Mouse (Mus musculus): ENCODE data around the gene Tnfsf4. TPM values are rescaled to one million over a fixed set of nuclear protein-coding genes. Genes with fewer than 3 reads are reported as not detected.

Gene Tnfsf4
- total and polyA plus RNA-seq, 2 experiments: not detected

DNA sequence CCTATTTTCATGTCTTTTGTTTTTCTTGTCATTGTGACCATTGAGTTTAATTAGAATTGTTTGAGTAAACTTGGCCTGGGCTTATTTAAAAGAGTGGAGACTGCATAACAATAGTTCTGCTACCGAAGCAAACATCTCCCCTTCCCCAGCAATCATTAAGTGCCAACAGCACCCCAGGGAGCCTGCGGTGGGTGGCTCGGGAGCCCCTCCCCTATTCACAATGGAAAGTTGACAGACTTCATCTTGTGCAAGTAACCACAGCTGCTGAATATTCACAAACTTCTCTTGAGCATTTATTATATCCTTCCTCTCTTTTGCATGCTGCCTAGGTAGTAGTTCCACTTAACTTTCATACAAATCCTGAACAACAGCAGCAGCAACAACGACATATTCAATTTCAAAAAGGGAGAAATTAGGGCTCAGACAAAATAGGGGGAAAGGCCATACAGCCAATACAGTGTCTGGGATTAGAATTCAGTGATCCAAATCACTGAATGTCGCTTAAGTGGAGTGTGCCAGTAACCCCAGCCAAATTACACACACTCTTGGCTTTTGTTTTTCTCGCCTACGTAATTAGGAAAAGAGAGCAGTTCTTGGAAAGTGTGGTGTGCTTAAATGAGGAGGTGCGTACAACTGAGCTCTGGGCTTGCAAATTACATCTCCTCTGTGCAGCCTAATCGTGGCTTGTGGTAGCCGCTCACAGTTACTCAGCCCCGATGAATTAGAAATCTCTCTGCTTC lies 15.4 kb upstream of the Tnfsf4 start:
- Histone ChIP-seq H3K79me2 (ENCODE audit: control insufficient read depth, insufficient read depth, low read length) (no peaks in the 10 kb centered on the region), H3K9ac (ENCODE audit: low read depth, low read length) (no peak overlapping the region), H3K36me3 (ENCODE audit: control insufficient read depth, insufficient read depth, low read length) (no peaks in the 10 kb centered on the region), H3K4me1 (ENCODE audit: control insufficient read depth, insufficient read depth, low read length) (peaks cover 14% of the 10 kb centered on the region), H3K27ac (replicated peaks; ENCODE audit: insufficient read depth, low read depth, low read length) (no peak overlapping the region; the same call in 1 of the 2 replicates), H3K27me3 (ENCODE audit: control insufficient read depth, insufficient read depth, low read length) (no peaks in the 10 kb centered on the region; the same call in 1 of the 2 replicates), H3K4me3 (ENCODE audit: insufficient read depth, low read depth, low read length) (no peak overlapping the region)
- DNase-seq (ENCODE audit: extremely low read depth, low read depth, low spot score): peak; percentile 94
- TF ChIP-seq CTCF (IDR thresholded peaks at IDR 0.05; ENCODE audit: low read depth, low read length) (no peak), POLR2A (IDR thresholded peaks at IDR 0.05; ENCODE audit: extremely low read depth, insufficient read depth, low read length) (no peak)
- 12% methylated on average over 11 of the region's 11 CpGs for WGBS

DNA sequence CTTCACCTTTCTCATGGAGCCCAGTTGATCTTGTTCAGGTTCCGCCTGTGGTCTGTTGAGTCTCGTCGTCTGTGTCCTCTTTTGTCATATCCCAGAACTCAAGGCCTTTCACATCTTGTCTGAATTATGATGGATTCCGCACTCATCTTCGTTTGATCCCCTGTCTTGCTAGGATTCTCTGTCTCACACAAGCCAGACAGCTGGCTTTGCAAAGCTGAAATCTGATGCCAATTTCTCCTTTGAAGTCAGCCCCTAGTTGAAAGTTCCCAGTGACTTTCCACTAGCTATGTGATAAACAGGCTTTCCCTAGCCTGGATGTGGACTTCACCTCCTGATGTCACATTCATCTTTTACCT lies 14.8 kb upstream of the Tnfsf4 start:
- peaks cover 14% of the 10 kb centered on the region for H3K4me1 ChIP-seq (ENCODE audit: control insufficient read depth, insufficient read depth, low read length)
- TF ChIP-seq POLR2A (IDR thresholded peaks at IDR 0.05; ENCODE audit: extremely low read depth, insufficient read depth, low read length) (no peak), CTCF (IDR thresholded peaks at IDR 0.05; ENCODE audit: low read depth, low read length) (no peak)
- H3K27me3 ChIP-seq (ENCODE audit: control insufficient read depth, insufficient read depth, low read length): no peaks in the 10 kb centered on the region; the same call in 1 of the 2 replicates
- no peaks in the 10 kb centered on the region for H3K79me2 ChIP-seq (ENCODE audit: control insufficient read depth, insufficient read depth, low read length)
- H3K9ac ChIP-seq (ENCODE audit: low read depth, low read length): no peak overlapping the region
- H3K27ac ChIP-seq (replicated peaks; ENCODE audit: insufficient read depth, low read depth, low read length): no peak overlapping the region
- no peak for DNase-seq (ENCODE audit: extremely low read depth, low read depth, low spot score)
- H3K4me3 ChIP-seq (ENCODE audit: insufficient read depth, low read depth, low read length): no peak overlapping the region
- WGBS: 31% methylated on average over 5 of the region's 5 CpGs
- H3K36me3 ChIP-seq (ENCODE audit: control insufficient read depth, insufficient read depth, low read length): no peaks in the 10 kb centered on the region

DNA sequence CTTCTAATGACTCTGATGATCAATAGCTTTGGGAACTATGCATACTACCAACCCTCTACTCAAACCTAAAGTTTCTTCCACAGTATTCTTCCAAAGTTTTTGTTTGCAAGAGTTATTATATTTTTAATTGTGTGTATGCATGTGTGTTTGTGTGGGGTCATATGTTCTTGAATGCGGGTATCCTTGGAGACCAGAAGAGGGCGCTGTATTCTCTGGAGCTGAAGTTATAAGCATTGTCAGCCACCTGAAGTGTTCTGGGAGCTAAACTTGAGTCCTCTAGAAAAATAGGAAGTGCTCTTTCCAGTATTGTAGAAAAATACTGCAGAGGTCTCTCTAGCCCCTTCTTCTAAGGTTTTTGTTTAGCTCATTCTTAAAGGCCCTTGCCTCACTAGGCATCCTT lies 5.1 kb upstream of the Tnfsf4 start:
- H3K4me1 ChIP-seq (ENCODE audit: control insufficient read depth, insufficient read depth, low read length): no peaks in the 10 kb centered on the region
- H3K27me3 ChIP-seq (ENCODE audit: control insufficient read depth, insufficient read depth, low read length): 0 out of 2 replicates have a peak, but pooled peaks cover 3% of the 10 kb centered on the region
- no peak overlapping the region for H3K9ac ChIP-seq (ENCODE audit: low read depth, low read length)
- no peaks in the 10 kb centered on the region for H3K79me2 ChIP-seq (ENCODE audit: control insufficient read depth, insufficient read depth, low read length)
- WGBS: 65% methylated on average over 2 of the region's 2 CpGs
- H3K4me3 ChIP-seq (ENCODE audit: insufficient read depth, low read depth, low read length): no peak overlapping the region
- TF ChIP-seq POLR2A (IDR thresholded peaks at IDR 0.05; ENCODE audit: extremely low read depth, insufficient read depth, low read length): no peak
- no peak for TF ChIP-seq CTCF (IDR thresholded peaks at IDR 0.05; ENCODE audit: low read depth, low read length)
- H3K36me3 ChIP-seq (ENCODE audit: control insufficient read depth, insufficient read depth, low read length): no peaks in the 10 kb centered on the region
- no peak for DNase-seq (ENCODE audit: extremely low read depth, low read depth, low spot score)
- no peak overlapping the region for H3K27ac ChIP-seq (replicated peaks; ENCODE audit: insufficient read depth, low read depth, low read length)

DNA sequence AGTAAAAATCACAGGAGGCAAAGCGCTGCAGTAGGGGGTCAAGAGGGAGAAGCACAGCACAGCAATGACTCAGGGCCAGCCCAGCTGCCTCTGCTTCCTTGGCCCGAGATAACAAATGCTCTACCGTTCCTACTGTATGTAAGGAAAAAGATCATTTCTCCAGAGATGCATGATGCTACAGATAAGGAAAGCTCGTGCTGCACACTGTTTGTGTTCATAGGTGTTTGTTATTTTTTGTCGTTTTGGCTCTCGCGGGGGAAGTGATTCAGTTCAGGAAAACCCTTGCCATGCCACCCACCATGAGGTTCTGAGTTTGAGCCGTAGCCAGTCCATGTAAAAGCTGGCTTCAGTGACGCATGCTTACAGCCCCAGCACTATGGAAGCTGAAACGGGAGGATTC lies 2.3 kb upstream of the Tnfsf4 start:
- Histone ChIP-seq H3K9ac (ENCODE audit: low read depth, low read length) (no peak overlapping the region), H3K27ac (replicated peaks; ENCODE audit: insufficient read depth, low read depth, low read length) (no peak overlapping the region), H3K27me3 (ENCODE audit: control insufficient read depth, insufficient read depth, low read length) (no peaks in the 10 kb centered on the region), H3K36me3 (ENCODE audit: control insufficient read depth, insufficient read depth, low read length) (no peaks in the 10 kb centered on the region), H3K79me2 (ENCODE audit: control insufficient read depth, insufficient read depth, low read length) (no peaks in the 10 kb centered on the region), H3K4me1 (ENCODE audit: control insufficient read depth, insufficient read depth, low read length) (no peaks in the 10 kb centered on the region), H3K4me3 (ENCODE audit: insufficient read depth, low read depth, low read length) (no peak overlapping the region)
- DNase-seq (ENCODE audit: extremely low read depth, low read depth, low spot score): no peak
- WGBS: 76% methylated on average over 10 of the region's 10 CpGs
- TF ChIP-seq CTCF (IDR thresholded peaks at IDR 0.05; ENCODE audit: low read depth, low read length) (no peak), POLR2A (IDR thresholded peaks at IDR 0.05; ENCODE audit: extremely low read depth, insufficient read depth, low read length) (no peak)

DNA sequence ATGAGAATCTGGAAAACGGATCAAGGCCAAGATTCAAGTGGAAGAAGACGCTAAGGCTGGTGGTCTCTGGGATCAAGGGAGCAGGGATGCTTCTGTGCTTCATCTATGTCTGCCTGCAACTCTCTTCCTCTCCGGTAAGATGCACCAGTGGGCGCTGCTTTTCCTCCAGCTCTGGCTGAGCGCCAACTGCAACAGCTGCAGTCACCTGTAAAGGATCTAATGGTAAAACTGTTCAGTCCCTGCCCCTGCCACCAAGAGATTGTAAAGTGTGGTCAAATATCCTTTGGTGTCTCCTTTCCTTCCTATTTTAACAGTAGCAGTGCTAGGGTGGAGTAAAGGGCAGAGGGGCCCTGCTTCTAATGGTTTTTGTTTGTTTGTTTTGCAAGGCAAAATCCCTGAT lies 401 bp downstream of the Tnfsf4 start:
- H3K4me1 ChIP-seq (ENCODE audit: control insufficient read depth, insufficient read depth, low read length): no peaks in the 10 kb centered on the region
- no peak for DNase-seq (ENCODE audit: extremely low read depth, low read depth, low spot score)

DNA sequence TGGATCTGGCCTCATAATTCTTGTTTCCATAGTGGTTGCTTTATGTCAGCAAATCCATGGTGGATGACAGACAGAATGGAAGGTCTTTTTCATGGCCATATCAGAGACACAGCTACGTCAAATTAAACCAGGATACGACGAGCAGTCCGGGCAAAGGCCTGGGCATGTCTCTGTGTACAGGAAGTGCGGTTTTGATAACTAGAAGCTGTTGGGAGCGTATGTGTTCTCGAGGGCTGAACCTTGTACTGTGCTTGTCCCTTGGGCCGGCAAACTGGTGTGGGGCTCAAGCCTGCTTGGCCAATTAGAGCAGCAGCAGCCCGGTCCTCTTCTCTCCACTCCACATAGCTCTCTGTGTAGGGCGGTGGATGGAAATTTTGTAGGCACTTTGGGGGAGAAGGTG lies 1.1 kb downstream of the Tnfsf4 start:
- WGBS: 65% methylated on average over 10 of the region's 10 CpGs
- Histone ChIP-seq H3K27ac (replicated peaks; ENCODE audit: insufficient read depth, low read depth, low read length) (no peak overlapping the region), H3K27me3 (ENCODE audit: control insufficient read depth, insufficient read depth, low read length) (no peaks in the 10 kb centered on the region), H3K79me2 (ENCODE audit: control insufficient read depth, insufficient read depth, low read length) (no peaks in the 10 kb centered on the region), H3K4me3 (ENCODE audit: insufficient read depth, low read depth, low read length) (no peak overlapping the region), H3K9ac (ENCODE audit: low read depth, low read length) (no peak overlapping the region), H3K4me1 (ENCODE audit: control insufficient read depth, insufficient read depth, low read length) (no peaks in the 10 kb centered on the region), H3K36me3 (ENCODE audit: control insufficient read depth, insufficient read depth, low read length) (no peaks in the 10 kb centered on the region)
- TF ChIP-seq POLR2A (IDR thresholded peaks at IDR 0.05; ENCODE audit: extremely low read depth, insufficient read depth, low read length) (no peak), CTCF (IDR thresholded peaks at IDR 0.05; ENCODE audit: low read depth, low read length) (no peak)
- no peak for DNase-seq (ENCODE audit: extremely low read depth, low read depth, low spot score)

More for the DNA sequence above, 401 bp downstream of the Tnfsf4 start:
- TF ChIP-seq POLR2A (IDR thresholded peaks at IDR 0.05; ENCODE audit: extremely low read depth, insufficient read depth, low read length) (no peak), CTCF (IDR thresholded peaks at IDR 0.05; ENCODE audit: low read depth, low read length) (no peak)
- H3K9ac ChIP-seq (ENCODE audit: low read depth, low read length): no peak overlapping the region
- no peak overlapping the region for H3K4me3 ChIP-seq (ENCODE audit: insufficient read depth, low read depth, low read length)
- 67% methylated on average over 5 of the region's 5 CpGs for WGBS
- no peak overlapping the region for H3K27ac ChIP-seq (replicated peaks; ENCODE audit: insufficient read depth, low read depth, low read length)
- no peaks in the 10 kb centered on the region for H3K27me3 ChIP-seq (ENCODE audit: control insufficient read depth, insufficient read depth, low read length)
- no peaks in the 10 kb centered on the region for H3K79me2 ChIP-seq (ENCODE audit: control insufficient read depth, insufficient read depth, low read length)
- no peaks in the 10 kb centered on the region for H3K36me3 ChIP-seq (ENCODE audit: control insufficient read depth, insufficient read depth, low read length)

Measured in liver, adult 2 months (tissue).